Mouse (Mus musculus): ENCODE results near the gene 9330182O14Rik.

Gene 9330182O14Rik

DNA sequence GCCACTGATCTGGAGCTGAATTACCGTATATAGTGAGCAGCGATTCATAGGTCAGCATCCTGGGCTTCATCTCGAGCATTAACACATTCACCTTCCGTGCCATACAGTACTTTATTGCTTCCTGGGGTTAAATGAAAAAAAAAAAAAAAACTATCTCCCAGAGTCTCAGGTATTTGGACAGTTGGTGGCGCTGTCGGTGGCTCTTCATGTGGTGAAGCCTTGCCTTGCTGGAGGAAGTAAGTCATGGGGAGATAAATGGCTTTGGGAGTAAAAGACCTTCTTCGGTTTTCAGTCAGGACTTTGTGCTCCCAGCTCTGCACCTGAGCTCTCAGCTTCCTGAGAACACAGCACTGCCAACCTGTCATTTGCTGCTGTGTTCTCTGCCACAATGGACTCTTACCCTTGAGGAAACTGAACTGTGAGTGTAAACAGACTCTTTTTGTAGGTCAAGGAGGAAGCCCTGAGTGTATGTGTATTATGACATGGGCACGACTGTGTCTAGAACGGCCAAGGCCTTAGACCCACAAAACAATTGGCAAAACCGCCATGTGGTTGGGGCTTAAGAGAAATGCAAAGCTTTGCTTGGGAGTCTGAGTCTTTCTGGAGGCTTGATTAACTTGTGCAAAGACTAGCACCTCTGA lies at the start of gene 9330182O14Rik:
Gene 9330182O14Rik, plus strand, starts transcription at position 214 of the 641 bp plus-strand sequence.
- DNase-seq: peak; percentile 10 to 46

- no peak for DNase-seq
Measured at GRCm38 (mm10) chr15:40103304-40103703, 30.9 kb upstream of the 9330182O14Rik start.

- DNase-seq: no peak
Measured at GRCm38 (mm10) chr15:40105712-40106111, 28.5 kb upstream of the 9330182O14Rik start.

GRCm38 (mm10) chr15:40113888-40114576 lies 20.1 kb upstream of the 9330182O14Rik start:
- DNase-seq: no peak

- no peak for DNase-seq
Measured at GRCm38 (mm10) chr15:40114600-40115271, 19.4 kb upstream of the 9330182O14Rik start.

- no peak for DNase-seq
Measured at GRCm38 (mm10) chr15:40116396-40116795, 17.8 kb upstream of the 9330182O14Rik start.

DNA sequence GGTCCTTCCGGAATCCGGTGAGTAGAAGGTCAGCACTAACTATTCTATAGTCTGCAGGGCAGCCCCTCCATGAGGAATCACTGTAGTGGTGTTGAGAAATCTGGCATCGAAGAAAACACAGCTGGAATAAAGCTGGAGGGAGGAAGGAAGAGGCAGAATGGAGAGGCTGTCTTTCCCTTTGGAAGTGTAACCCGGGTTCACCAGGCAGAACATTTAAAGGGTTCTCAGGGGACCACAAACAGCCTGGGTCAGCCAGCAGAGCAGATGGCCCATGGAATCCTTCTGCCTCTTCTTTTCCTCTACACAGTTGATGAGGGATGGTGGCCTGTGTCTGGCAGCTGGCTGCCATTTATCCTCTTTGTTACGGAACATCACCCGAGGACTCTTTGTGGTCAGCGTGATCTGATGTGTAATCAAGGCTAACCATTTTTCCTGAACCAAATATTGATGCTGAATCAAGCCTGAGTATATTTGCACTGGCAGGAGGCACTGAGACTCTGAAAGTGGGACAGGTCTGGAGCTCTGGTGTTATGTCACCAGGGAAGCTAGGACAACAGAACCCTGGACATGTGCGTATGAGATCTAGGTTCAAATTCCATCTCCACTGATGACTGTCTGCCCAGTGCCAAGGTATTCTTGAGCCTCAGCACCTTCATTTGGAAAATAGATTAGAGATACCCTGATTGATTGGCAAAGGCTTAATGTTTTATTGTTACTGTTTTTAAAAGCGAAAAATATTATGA lies 9.8 kb upstream of the 9330182O14Rik start:
- DNase-seq: peak in 1 of 2 experiments; percentile 5

GRCm38 (mm10) chr15:40129496-40129895 lies 4.7 kb upstream of the 9330182O14Rik start:
- DNase-seq: no peak

GRCm38 (mm10) chr15:40130880-40131478 lies 3.2 kb upstream of the 9330182O14Rik start:
- DNase-seq: peak; percentile 85 to 89

DNA sequence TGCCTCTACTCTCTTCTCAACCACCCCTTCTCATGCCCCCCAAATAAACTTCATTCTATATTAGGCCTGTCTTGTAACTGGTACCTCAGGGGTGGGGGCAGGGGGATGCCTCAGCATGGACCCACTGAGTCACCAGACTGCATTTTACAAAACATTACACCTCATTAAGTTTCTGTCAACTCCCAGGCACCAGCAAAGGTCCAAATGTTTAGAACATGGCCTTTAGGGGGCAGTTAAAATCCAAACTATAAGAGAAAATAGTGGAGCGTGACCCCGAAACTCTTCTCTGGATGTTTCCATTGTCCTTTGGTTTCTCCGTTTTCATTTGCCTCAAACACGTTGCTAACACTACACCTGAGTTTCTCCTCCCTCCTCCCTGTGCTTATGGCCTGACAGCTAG lies 1.8 kb upstream of the 9330182O14Rik start:
- no peak for DNase-seq

GRCm38 (mm10) chr15:40144221-40144620 lies 10.1 kb downstream of the 9330182O14Rik start:
- peak; percentile 44 to 47 for DNase-seq

GRCm38 (mm10) chr15:40157683-40158082 lies 23.5 kb downstream of the 9330182O14Rik start:
- DNase-seq: no peak

DNA sequence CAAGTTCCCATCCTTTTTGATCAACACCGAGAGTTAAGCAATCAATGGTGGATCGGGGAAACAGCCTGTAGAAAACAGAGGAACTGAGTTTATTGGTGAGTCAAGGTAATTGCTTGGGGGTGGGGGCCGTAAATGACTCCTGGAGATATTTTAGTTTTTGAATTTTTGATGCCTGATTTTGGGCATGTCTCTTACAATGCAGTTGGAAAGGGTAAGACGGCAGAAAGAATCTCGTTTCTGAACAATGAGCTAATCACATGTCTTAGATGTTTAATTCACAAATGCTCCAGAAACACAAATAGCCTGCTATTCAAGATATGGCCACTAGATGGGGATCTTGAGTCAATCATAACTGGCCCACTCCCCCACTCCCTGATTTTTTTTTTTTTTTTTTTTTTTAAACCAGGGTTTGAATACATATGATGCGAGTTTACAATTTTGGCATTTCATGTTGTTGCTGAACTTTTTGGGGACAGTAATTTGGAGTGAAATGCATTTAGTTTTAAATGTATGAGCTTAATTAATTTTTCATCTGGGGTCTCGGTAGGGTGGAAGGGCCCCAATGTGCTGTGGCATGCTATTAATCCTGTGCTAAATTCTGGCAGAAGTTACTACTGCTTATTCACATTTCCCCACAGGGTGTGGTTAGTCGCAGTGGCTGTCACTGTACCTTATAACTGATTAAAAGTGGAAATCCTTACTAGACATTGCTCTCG lies 32.6 kb downstream of the 9330182O14Rik start:
- DNase-seq: peak; percentile 9 to 39

- peak; percentile 48 to 53 for DNase-seq
Measured at GRCm38 (mm10) chr15:40167276-40168139, 33.3 kb downstream of the 9330182O14Rik start.

DNA sequence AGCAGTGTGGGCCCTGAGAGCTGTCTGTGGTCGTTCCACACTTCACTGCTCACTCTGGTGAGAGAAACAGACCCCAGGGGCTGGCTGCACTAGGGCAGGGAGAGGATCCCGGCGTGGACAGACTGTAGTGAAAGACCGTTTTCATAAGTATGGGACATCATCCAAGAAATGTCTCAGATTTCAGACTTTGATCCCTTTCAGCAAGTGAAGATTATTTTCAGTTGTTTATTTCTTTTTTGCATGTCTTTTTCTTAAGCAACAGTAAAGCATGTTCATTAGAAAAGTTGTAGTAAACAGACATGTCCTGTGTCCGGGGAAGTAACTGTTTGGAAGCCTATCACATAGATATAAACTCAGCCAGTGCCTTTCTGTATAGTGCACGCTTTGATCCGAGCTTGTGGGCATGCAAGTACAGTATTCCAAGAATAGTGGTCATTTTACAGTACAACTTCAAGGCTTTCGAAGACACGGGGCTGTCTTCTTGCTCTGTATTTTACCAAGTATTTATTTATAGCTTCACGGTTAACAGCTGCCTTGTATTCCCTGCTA lies 34.0 kb downstream of the 9330182O14Rik start:
- peak; percentile 36 to 49 for DNase-seq

GRCm38 (mm10) chr15:40169061-40169460 lies 34.9 kb downstream of the 9330182O14Rik start:
- no peak for DNase-seq

DNA sequence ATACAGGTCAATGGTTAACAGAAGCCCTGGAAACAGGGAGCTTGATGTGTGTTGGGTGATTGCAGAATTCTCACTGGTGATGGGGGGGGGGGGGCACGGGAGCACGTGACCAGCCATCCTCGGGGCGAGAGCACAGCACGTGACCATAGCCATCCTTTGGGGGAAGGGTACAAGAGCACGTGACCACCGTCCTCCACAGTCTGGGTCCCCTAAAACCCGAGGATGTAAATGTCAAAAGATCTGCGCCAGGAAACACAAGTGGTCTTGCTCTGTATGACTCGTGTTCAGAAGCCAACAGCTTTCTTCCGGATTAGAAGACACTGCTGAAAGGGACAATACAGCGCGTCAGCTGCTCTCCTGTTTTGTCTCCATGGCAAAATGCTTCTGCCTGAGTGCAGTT lies 35.5 kb downstream of the 9330182O14Rik start:
- peak in 1 of 2 experiments; percentile 10 for DNase-seq

DNA sequence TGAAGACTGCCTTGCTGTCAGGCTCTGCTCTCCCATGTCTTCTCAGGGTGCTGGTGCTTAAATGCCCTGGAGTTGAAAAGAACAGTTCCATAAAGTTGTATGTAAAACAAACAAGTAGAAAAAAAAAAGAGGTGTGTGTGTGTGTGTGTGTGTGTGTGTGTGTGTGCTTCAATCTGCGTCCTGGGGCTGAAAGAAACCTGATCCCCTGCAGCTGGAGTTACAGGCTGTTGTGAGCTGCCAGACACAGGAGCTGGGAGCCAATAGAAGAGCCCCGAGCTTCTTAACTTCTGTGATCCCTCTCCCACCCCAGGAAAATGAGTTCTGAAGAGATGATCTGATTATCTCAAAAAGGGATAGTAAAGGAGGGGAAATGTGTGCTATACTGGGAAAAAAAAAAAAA lies 45.3 kb downstream of the 9330182O14Rik start:
- DNase-seq: peak; percentile 8 to 25

GRCm38 (mm10) chr15:40187017-40187416 lies 52.9 kb downstream of the 9330182O14Rik start:
- no peak for DNase-seq

Data from kidney, postnatal 4 days (tissue).